ENCODE assay signal across 7 mouse cellular contexts in the genomic region with DNA sequence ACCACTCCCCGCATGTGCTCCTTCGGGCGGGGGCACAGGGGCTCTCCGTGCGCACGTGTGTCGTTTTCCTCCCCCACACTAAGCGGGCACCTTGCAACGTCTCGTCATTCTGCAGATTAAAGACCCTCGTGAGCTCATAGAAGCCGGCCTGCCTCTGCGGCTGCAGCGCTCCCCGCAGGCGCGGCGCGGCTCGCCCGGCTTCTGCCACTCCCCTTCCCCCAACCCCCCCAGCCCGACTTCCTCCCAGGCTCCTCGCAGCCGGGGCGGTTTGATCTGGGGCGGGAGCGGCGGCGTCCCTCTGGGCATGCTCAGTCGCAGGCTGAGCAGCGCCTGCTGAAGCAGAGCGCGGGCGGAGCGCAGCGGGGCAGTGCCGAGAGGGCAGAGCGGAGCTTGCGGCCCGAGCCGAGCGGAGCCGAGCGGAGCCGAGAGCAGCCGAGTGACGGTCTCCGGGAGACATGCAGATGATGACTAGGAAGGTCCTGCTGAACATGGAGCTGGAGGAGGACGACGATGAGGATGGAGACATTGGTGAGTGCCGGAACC. TPM values are rescaled to one million over a fixed set of nuclear protein-coding genes. Genes with fewer than 3 reads are reported as not detected.
DNase-seq lines count a peak whose midpoint lies in the region; ATAC-seq lines count a peak whose summit lies in the region.

Gene Ano6, plus strand, starts transcription at position 315 of the 543 bp plus-strand sequence.

- no peaks in the 10 kb centered on the region for H3K27me3 ChIP-seq in embryonic facial prominence, embryonic 11.5 days (ENCODE audit: control insufficient read depth, insufficient read depth, low read length)
- no peaks in the 10 kb centered on the region for H3K27me3 ChIP-seq in limb, embryonic 10.5 days (ENCODE audit: low read depth, poor library complexity, severe bottlenecking)
- peaks cover 6% of the 10 kb centered on the region for H3K27me3 ChIP-seq in midbrain, embryonic 13.5 days

- WGBS in embryonic facial prominence, embryonic 11.5 days = under 1% methylated on average over 51 of the region's 51 CpGs
- WGBS in limb, embryonic 10.5 days = under 1% methylated on average over 51 of the region's 51 CpGs
- under 1% methylated on average over 51 of the region's 51 CpGs for WGBS in midbrain, embryonic 13.5 days

- peak within 1 kb of the TSS; percentile 88 for H3K9ac ChIP-seq in embryonic facial prominence, embryonic 11.5 days (replicated peaks; ENCODE audit: low read length)
- H3K9ac ChIP-seq in midbrain, embryonic 13.5 days (replicated peaks) = peak within 1 kb of the TSS; percentile 92

- H3K9me3 ChIP-seq in embryonic facial prominence, embryonic 11.5 days (replicated peaks; ENCODE audit: control insufficient read depth, low read length) = no peaks in the 10 kb centered on the region
- H3K9me3 ChIP-seq in limb, embryonic 10.5 days (replicated peaks) = no peaks in the 10 kb centered on the region
- H3K9me3 ChIP-seq in midbrain, embryonic 13.5 days = peaks cover 5% of the 10 kb centered on the region; the same call in 1 of the 2 replicates

- peak; percentile 96 for DNase-seq in adrenal gland, postnatal 14 days
- DNase-seq in embryonic facial prominence, embryonic 11.5 days (ENCODE audit: low spot score) = peak; percentile 95
- DNase-seq in kidney, adult 11 months = peak; percentile 92
- peak; percentile 95 for DNase-seq in limb, embryonic 10.5 days (ENCODE audit: low spot score)
- peak; percentile 74 for DNase-seq in spleen, adult 12 weeks (ENCODE audit: low spot score)

- no peaks in the 10 kb centered on the region for H3K36me3 ChIP-seq in embryonic facial prominence, embryonic 11.5 days (replicated peaks; ENCODE audit: control insufficient read depth, insufficient read depth, low read depth, low read length)
- H3K36me3 ChIP-seq in limb, embryonic 10.5 days = peaks cover 10% of the 10 kb centered on the region
- H3K36me3 ChIP-seq in midbrain, embryonic 13.5 days = no peaks in the 10 kb centered on the region

- H3K27ac ChIP-seq in embryonic facial prominence, embryonic 11.5 days (replicated peaks; ENCODE audit: low read depth, low read length) = peak within 1 kb of the TSS; percentile 47; the same call in 1 of the 2 replicates
- H3K27ac ChIP-seq in limb, embryonic 10.5 days = peak within 1 kb of the TSS; percentile 96
- peak within 1 kb of the TSS; percentile 76 for H3K27ac ChIP-seq in midbrain, embryonic 13.5 days

- peak; percentile 99 for ATAC-seq in embryonic facial prominence, embryonic 11.5 days (replicated peaks; ENCODE audit: insufficient number of reproducible peaks, low FRiP score, low TSS enrichment, low read depth)
- peak; percentile 73 for ATAC-seq in granulocyte monocyte progenitor cell, adult 5-6 weeks (replicated peaks; ENCODE audit: poor library complexity, severe bottlenecking)
- ATAC-seq in midbrain, embryonic 13.5 days = peak; percentile 99

- peak within 1 kb of the TSS; percentile 78 for H3K4me3 ChIP-seq in embryonic facial prominence, embryonic 11.5 days (ENCODE audit: low read depth, low read length)
- peak within 1 kb of the TSS; percentile 90 for H3K4me3 ChIP-seq in limb, embryonic 10.5 days
- H3K4me3 ChIP-seq in midbrain, embryonic 13.5 days (replicated peaks) = peak within 1 kb of the TSS; percentile 82

- peak within 1 kb of the TSS; percentile 84 for H3K4me2 ChIP-seq in embryonic facial prominence, embryonic 11.5 days (ENCODE audit: low read depth, low read length)
- H3K4me2 ChIP-seq in midbrain, embryonic 13.5 days (replicated peaks) = peak within 1 kb of the TSS; percentile 80

- no peaks in the 10 kb centered on the region; the same call in 1 of the 2 replicates for H3K4me1 ChIP-seq in embryonic facial prominence, embryonic 11.5 days (ENCODE audit: control insufficient read depth, insufficient read depth, low read length)
- H3K4me1 ChIP-seq in limb, embryonic 10.5 days = peaks cover 31% of the 10 kb centered on the region
- H3K4me1 ChIP-seq in midbrain, embryonic 13.5 days (replicated peaks) = peaks cover 41% of the 10 kb centered on the region

RNA-seq across cellular contexts. Expression of gene Ano6, which starts in this region (rescaled TPM):
- total RNA-seq in adrenal gland, postnatal 14 days (2021) = 57.2 and 69.4 TPM in 2 replicates
- 39.6 and 43.9 TPM in 2 replicates for polyA plus RNA-seq in embryonic facial prominence, embryonic 11.5 days (2014; fragmentation: Nextera tagmentation; extraction: Ambion mirVana)
- 25.3 and 28.8 TPM in 2 replicates for total RNA-seq in granulocyte monocyte progenitor cell, adult 5-6 weeks (2014; fragmentation: Nextera tagmentation)
- 28.7 and 30.9 TPM in 2 replicates for total RNA-seq in granulocyte monocyte progenitor cell, adult 5-6 weeks (2017)
- polyA plus RNA-seq in limb, embryonic 10.5 days (2016; fragmentation: Nextera tagmentation; extraction: Ambion mirVana) = 33.5 and 44.6 TPM in 2 replicates
- 26.1 and 26.8 TPM in 2 replicates for polyA plus RNA-seq in midbrain, embryonic 13.5 days (2015; fragmentation: Nextera tagmentation; extraction: Ambion mirVana)

Comparison
In these comparisons a context has a peak if more than half of its experiments do, and no peak if none do; other contexts are left out.
1. Peak in every context shown above with its lines: DNase-seq, ATAC-seq, H3K4me3 ChIP-seq and H3K27ac ChIP-seq.